Mouse (Mus musculus) cerebellum, postnatal 4 days (tissue): ENCODE measurements around the gene Vcan.

Experiments used
- DNase-seq, 2 experiments: peaks; one replicate each; pipeline ENCODE4 v3.0.0; 2022; ENCODE audit warnings: low spot score in 2 of 2, mixed read lengths in 1 of 2

The Vcan gene

GRCm38 (mm10) chr13:89726492-89726891 lies 15.8 kb downstream of the Vcan start:
- no peak for DNase-seq

- no peak for DNase-seq
These were observed 21.8 kb downstream of the Vcan start for GRCm38 (mm10) chr13:89720497-89720896.

GRCm38 (mm10) chr13:89709497-89710201 lies 32.7 kb downstream of the Vcan start:
- DNase-seq = no peak

GRCm38 (mm10) chr13:89708151-89708927 lies 34.0 kb downstream of the Vcan start:
- no peak for DNase-seq

GRCm38 (mm10) chr13:89702395-89702794 lies 39.9 kb downstream of the Vcan start:
- DNase-seq = no peak

GRCm38 (mm10) chr13:89699998-89700555 lies 42.2 kb downstream of the Vcan start:
- DNase-seq = no peak

- no peak for DNase-seq
These were observed 49.7 kb downstream of the Vcan start for GRCm38 (mm10) chr13:89692597-89692996.

GRCm38 (mm10) chr13:89683490-89683889 lies 58.8 kb downstream of the Vcan start:
- no peak for DNase-seq

GRCm38 (mm10) chr13:89682254-89682653 lies 60.1 kb downstream of the Vcan start:
- DNase-seq = no peak

- DNase-seq = no peak
These were observed 62.6 kb downstream of the Vcan start for GRCm38 (mm10) chr13:89679756-89680155.

GRCm38 (mm10) chr13:89670505-89670904 lies 71.8 kb downstream of the Vcan start:
- DNase-seq = no peak

GRCm38 (mm10) chr13:89668981-89669880 lies 73.1 kb downstream of the Vcan start:
- no peak for DNase-seq

- DNase-seq = no peak
These were observed 74.2 kb downstream of the Vcan start for GRCm38 (mm10) chr13:89668069-89668468.

- DNase-seq = no peak
These were observed 80.6 kb downstream of the Vcan start for GRCm38 (mm10) chr13:89661688-89662087.

- DNase-seq = no peak
These were observed 85.3 kb downstream of the Vcan start for GRCm38 (mm10) chr13:89657046-89657445.

- DNase-seq = no peak
These were observed 89.0 kb downstream of the Vcan start for GRCm38 (mm10) chr13:89653279-89653678.

GRCm38 (mm10) chr13:89652773-89653172 lies 89.5 kb downstream of the Vcan start:
- DNase-seq = no peak

GRCm38 (mm10) chr13:89645589-89645988 lies 96.7 kb downstream of the Vcan start:
- DNase-seq = no peak

- DNase-seq = no peak
These were observed 105.3 kb downstream of the Vcan start for GRCm38 (mm10) chr13:89637012-89637411.

GRCm38 (mm10) chr13:89634137-89634683 lies 108.1 kb downstream of the Vcan start:
- DNase-seq = peak in 1 of 2 experiments; percentile 12

- no peak for DNase-seq
These were observed 123.2 kb downstream of the Vcan start for GRCm38 (mm10) chr13:89619064-89619463.
